Mouse (Mus musculus) urinary bladder, postnatal 10 days (tissue): ENCODE data around the gene Dbi.

Experiments
- DNase-seq: peaks from one replicate; pipeline ENCODE4 v3.0.0; 2022; ENCODE audit warnings: low spot score

Gene Dbi

DNA sequence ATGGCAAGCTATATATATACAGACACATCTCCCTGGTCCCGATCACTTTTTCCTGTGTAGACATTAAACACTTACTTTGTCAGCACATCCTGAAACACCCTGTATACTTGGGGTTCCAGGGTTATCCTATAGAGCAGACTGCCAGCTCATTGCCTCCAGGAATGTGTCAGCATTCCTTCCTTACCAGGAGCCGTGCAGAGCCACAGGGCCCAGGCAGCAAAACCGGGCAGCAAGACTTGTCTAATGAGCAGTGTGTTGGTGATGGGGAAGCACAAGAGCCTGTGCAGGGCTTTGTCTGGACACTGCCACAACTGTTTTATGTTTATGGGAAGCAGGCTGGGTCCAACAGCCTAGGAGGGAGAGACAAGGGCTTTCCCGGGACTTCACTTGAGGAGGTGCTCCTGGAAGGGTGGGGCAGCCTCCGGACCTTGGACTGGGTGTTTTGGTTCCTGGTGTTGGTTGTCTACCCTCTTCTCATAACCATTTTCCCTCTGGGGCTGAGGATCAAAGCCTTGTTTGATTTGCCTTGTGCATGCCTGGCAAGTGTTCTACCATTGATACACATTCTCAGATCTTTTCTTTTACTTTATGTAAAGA is 36.9 kb downstream of the Dbi start:
- no peak for DNase-seq

DNA sequence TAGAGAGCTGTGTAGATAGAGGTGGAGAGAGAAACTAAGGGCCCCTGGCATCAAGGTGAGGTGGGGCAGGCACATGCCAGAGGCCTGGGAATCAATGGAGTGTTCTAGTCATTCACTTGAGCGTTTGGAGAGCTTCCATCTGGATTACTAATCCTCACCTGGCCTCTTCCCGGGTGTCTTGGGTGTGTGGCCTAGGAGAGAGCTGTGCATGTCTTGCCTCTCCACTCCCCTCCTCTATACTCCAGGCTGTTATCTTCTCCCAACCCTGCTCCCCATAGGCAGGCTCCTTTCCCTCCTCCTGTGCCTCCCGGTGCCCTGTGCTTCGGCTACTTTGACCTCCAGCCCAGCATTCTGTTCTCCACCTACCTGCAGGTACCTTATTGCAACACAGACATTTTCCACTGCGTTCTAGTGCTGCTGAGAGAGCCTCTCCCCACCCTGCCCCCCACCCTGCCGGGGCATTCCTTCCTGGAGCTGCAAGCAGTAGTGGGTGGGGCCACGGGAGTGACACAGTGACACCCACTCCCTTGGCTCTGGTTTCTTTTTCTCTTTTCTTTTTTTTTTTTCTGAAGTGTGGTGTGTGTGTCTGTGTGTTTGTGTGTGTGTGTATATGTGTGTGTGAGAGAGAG is 37.8 kb downstream of the Dbi start:
- DNase-seq = no peak

DNA sequence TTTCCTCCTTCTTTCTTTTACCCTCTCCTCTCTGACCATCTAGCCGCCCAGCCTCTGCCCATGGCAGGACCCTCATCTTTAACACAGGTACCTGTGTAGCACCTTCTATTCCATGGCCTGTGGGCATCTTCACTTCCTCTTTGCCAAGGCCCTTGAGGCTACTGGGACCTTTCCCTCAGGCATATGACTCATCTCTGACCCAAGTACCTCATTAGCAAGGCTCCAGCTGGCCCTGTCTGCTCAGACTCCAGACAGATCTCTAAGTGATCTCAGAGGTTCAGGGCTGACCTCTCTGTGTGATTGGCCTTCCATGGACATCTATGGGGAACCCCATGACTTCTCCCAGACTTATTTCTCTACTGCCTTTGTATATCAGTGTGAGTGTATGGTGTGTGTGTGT is 40.2 kb downstream of the Dbi start:
- no peak for DNase-seq

DNA sequence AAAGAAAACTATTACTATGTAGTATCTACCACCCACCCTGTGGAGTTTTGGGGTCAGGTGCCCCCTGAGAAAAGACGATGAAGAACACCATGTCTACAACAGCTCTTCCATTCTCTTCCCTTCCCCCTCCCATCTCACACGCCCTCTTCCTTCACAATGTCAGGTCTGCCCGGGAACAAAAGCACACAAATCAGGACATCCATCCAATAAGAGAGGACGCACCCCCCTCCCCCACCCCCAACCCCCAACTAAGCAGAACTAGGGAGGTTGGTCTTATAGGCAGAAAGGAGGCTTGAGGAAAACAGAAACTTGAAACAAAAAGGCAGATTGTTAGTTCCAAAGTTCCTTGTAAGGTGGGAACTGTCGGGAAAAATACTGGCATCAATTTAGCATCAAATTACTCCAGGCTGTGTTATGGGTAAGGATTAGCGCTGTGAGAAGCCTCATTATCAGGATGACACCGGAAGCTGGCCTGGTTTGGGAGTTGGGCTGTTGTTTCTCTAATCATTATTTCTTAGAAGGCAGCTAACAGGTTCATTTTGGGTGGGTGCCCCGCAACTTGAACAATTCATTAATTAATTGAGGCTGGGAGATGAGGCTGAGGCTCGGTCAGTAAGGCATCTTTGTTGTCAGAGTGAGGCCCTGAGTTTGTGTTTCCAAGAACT is 43.0 kb downstream of the Dbi start:
- no peak for DNase-seq

DNA sequence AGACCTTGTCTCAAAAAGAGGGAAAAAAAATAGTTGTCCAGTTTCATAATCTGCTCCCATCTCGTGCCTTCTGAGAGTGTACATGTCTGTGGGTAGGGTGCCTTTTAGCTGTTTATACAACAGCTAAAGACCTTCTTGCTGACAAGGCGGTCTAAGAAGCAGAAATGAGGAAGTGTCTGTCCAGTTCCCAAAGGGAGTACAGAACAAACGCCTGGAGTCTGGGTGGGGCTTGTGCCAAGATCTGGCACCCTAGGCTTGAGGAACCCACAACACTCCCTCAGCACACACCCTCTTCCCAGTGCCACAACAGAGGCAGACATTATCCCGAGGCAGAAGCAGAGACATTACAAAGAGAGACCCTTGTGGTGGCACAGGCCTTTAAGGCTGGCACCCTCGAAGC is 45.4 kb downstream of the Dbi start:
- DNase-seq = no peak

DNA sequence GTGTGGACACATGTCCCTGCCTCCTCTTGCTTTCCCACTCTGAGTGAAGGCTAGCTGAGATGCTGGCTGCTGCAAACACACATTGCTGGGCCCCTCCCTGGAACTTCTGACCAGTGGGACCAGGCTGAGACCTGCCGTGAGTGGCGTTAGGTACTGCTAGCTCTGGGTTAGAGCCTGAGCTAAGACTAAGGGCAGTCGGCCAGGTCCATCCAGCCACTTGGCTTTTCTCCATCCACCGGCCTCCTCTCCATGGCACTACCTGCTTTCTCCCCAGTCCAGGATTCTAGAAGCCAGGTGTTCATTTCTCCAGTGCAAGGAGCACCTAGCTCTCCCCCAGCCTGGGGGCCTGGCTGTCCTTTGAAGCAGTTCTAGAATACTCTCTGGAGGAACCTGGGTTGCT is 45.9 kb downstream of the Dbi start:
- no peak for DNase-seq

DNA sequence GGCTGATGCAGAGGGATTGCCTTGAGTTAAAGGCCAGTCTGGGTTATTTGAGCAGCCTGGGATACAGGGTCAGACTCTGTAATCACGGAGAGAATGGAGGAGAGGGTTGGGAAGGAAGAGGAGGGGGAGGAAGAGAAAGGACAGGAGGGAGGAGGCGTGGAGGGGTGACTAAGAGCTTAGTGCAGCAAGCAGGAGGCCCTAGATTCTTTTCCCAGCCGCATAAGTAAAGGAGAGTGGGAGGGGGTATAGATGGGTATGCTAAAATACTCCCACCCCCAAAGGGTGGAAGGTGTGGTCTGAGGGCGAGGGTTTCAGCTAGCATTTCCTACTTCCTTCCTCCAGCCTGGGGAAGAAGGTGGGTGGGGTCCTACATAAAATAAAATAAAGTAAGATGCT is 46.6 kb downstream of the Dbi start:
- no peak for DNase-seq

DNA sequence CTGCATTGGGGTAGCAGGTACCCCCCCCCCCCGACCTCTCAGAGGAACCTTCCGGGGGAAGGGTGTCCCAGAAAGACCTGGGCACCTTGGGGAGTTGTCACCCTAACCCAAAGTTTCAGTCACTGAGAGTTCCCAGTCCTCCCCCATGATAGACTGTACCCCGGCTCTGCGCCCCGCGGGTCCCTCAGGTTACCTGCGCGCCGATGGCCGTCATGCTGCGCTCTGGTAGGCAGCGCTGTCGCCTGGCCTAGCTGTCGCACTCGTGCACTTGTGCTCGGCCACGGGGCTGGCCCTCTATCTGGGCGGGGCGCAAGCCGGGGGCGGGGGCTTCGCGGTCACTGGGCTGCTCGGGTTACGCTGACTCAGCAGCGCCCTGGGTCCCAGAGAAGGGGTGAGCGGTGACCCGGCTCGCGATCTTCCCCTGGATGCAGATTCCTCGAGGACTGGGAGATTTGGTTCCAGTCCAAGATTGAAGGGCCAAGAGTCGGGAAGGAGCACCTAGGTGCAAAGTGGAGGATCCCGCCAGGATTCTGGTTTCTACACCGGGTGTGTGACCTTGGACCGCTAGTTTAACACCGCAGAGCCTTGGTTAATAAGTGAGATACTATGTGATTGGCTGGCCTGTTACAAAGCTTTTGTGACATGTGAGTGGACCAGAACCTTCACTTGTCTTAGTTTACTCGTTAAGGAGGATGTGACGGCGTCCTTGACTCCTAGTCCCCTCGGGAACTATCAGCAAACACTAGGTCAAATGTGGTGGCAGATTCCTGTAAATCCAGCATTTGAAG is 47.2 kb downstream of the Dbi start, which contains the start of gene Tmem37:
Gene Tmem37 (minus strand): TSS at position 556 of the 788 bp plus-strand sequence.
- no peak for DNase-seq

DNA sequence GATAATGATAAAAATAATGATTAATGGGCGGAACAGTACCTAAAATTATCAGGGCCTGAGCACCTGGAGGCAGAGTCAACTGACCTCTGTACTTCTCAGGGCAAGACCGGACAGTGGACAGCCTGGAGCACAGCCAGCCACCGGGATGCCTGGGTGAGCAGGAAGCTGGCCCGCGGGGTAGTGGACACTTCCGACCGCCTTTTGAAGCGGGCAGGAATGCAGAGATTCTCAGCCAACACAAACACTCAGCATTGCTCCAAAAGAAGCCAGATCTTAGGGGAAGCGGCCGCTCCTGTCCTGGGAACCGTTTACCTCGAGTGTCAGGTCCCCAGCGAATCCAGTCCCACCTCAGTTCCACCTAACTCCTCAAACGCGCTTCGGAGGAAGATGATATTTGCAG is 48.0 kb downstream of the Dbi start:
- no peak for DNase-seq

DNA sequence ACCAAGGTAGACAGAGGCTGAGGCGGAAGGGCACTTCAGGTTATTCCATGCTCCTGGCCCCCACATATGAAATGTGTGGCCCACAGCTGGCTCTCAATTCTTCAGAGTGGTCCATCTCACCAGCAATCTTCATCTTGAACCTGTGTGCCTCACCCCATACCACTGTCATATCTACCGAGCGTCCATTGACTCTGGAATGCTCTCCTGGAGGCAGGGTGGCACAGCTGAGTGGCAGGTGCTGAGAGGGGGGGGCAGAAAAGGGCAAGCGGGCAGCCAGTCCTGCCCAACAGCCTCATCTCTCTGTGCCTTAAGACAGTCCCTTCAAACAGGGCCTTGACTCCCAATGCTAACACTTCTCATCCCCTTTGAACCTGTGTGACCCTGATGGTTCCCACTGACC is 49.7 kb downstream of the Dbi start:
- DNase-seq = no peak

DNA sequence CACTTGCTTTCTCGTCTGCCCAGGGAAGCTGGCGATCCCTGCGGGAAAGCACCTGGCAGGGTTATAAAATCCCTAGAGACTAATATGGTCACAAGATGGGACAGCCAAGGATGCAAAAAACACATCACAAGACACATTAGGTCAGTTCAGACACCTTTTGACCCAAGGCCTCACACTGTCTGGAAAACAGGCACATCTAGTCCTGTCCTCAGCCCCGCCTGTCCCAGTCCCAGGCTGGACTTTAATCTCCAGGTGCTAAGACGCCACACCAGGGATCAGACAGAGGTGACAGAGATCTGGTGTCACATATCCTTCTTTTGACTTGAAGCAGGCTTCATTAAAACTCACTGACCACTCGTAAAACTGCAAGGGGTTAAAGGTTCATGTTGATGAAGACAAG is 50.7 kb downstream of the Dbi start:
- DNase-seq = no peak

DNA sequence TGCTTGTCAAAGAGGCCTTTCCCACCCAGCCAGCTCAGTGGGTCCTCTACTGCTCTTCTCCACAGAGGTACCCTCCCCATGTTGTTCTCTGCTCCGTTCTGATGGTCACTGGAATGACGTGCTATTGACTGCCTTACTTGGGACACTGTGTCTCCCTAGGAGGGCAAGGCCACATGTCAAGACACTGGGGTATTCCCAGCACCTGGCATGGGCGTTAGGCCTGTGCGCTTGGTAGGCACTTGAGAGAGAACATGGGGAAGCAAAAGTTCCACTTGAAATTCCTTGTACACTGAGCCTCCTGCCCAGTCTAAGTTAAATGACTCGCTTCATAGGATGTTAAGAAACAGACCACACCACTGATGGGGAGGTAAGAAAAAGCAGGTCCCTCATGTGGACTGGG is 51.8 kb downstream of the Dbi start:
- no peak for DNase-seq

DNA sequence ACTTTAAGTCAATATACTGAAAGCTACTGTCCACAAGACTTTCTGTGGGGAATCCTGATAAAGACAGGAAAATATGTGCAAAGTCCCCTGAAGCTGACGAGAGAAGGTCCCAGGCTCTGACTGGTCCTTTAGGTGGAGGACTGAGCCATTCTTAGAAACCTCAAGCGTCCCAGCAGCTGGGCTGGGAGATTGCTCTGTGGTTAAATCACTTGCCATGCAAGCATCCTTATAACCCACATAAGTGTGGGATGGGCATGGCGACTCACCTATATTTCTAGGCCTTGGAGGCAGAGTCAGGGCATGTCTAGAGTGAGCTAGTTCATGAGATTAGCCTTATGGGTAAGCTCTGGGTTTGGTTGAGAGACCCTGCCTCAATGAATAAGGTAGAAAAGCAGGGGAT is 54.3 kb downstream of the Dbi start:
- DNase-seq = no peak

DNA sequence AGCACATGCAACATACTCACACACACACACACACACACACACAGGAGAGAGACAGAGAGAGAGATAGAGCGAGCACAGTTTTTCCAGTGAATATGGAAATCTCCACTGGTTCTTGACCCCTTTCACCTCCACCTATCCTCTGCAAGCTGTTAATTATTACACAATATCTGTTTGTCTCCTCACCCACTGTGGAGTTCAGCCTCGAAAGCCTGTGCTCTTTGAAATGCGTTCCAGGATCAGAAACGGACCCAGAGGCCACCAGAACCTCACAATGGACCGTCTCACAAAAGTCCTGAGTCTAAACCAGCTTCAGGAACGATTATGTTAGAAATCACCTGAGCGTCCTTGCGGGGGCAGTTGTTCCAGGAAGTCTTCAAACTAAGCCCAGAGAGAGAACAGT is 54.7 kb downstream of the Dbi start:
- no peak for DNase-seq

DNA sequence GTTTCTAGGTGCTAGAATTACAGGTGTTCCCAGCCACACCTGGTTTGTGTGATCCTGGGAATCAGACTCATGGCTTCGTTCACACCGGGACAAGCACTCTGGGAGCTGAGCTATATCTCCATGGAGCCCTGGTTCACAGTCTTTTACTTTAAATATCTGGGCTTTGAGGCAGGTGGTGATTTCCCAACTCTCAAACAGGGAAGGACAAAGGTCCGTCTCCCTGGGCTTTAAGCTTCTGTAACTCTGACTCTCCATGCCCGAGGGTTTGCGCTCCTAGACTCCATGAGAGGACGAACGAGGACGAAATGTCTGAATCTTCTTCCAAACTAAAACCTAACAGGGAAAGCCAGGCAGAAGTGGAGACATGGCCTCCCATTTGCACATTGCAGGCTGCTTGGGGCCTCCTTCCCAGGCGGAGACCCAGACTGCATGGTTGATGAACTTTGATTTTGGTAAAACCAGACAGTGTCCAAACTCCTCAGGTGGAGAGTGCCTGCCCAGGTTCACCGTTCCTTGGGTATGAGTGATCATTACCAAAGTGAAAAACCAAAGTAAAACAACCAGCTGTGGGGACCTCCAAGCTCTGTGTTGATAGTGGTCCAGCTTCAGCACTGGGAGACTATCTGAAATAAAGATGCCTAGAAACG is 56.7 kb downstream of the Dbi start:
- no peak for DNase-seq
